Mouse (Mus musculus) ES-Bruce4 (cell line): ENCODE data around the gene Ccr1l1. TPM values are rescaled to one million over a fixed set of nuclear protein-coding genes. Genes with fewer than 3 reads are reported as not detected.
"Not testable (repeated sequence)": the region's sequence is repeated elsewhere in the genome, so short reads cannot be mapped to it uniquely, and the experiment has no call there.

Experiments
- H3K27ac ChIP-seq: 2 replicates; pipeline ENCODE4 v1.5.1; 2012; ENCODE audit warnings: low read length, inconsistent platforms; ENCODE audit not compliant: insufficient read depth
- H3K27me3 ChIP-seq: 2 replicates; pipeline ENCODE4 v1.6.1; 2012; ENCODE audit warnings: mild to moderate bottlenecking, low read length, inconsistent platforms; ENCODE audit not compliant: control insufficient read depth, poor library complexity, insufficient read depth, severe bottlenecking
- H3K36me3 ChIP-seq: 2 replicates; pipeline ENCODE4 v1.6.1; 2012; ENCODE audit warnings: inconsistent platforms, mild to moderate bottlenecking, low read length, moderate library complexity; ENCODE audit not compliant: control insufficient read depth, poor library complexity, insufficient read depth, severe bottlenecking
- H3K4me1 ChIP-seq: one replicate; pipeline ENCODE4 v1.8.1; 2011; ENCODE audit warnings: low read length; ENCODE audit not compliant: control insufficient read depth, insufficient read depth
- H3K4me3 ChIP-seq: 2 replicates; pipeline ENCODE4 v1.5.1; 2011; ENCODE audit warnings: low read depth, mild to moderate bottlenecking, low read length
- H3K9ac ChIP-seq: 2 replicates; pipeline ENCODE4 v1.6.1; 2012; ENCODE audit warnings: low read depth, mild to moderate bottlenecking, inconsistent platforms; ENCODE audit not compliant: poor library complexity, severe bottlenecking
- H3K9me3 ChIP-seq: replicated peaks from 2 replicates; pipeline ENCODE4 v1.6.1; 2012; ENCODE audit warnings: mild to moderate bottlenecking, low read length, inconsistent platforms; ENCODE audit not compliant: control insufficient read depth, poor library complexity, insufficient read depth, severe bottlenecking
- CTCF ChIP-seq: IDR thresholded peaks from one replicate; pipeline ENCODE4 v1.8.1; 2011; ENCODE audit warnings: low read depth, low read length
- EP300 ChIP-seq: IDR thresholded peaks from 2 replicates; pipeline ENCODE4 v1.6.1; 2011; ENCODE audit warnings: low read depth, low read length; ENCODE audit not compliant: insufficient read depth
- POLR2A ChIP-seq: IDR thresholded peaks from one replicate; pipeline ENCODE4 v1.8.1; 2011; ENCODE audit warnings: low read length; ENCODE audit not compliant: insufficient read depth
- polyA plus RNA-seq: library from polyadenylated mRNA; stranded (reverse); fragments of >200 nt; gene quantifications from 2 replicates; pipeline ENCODE4 v1.2.4, GENCODE M21; 2011; ENCODE audit warnings: low read depth; ENCODE audit not compliant: missing spikeins, insufficient read depth, insufficient read length

Ccr1l1 gene
- polyA plus RNA-seq, 1 experiment = not detected

DNA sequence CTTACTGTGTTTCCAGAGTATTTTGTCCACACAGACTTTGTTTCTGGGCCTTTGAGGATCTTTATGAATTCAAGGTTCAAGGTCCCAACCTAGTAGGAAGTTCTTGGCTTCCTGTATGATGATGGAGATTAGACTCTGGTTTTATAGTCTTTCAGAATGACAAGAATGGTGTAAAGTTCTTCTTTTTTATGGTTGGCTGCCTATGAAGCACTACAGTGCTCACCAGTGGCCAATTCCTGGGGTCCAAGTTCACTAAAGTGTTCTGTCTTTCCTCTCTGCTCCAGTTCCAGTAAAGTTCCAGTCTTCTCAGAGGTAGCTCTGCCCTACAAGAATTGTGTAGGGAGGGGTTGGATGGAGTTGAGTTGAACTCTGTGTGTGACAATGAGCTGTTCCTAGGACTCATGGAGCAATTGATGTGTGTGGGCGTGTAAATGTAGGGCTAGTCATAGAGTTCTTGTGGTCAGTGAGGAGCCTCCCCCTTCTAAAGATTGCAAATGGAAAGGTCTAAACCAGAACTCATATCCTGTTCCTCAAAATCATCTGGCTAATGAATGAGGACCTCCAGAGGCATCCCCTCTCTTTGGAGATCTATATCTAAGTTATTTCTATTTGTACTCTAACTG lies 9.8 kb downstream of the Ccr1l1 start, which contains the start of gene Ccr1:
TSS of gene Ccr1 (minus strand) at position 403 of the 623 bp plus-strand sequence.
- Histone ChIP-seq H3K9me3 (no peaks in the 10 kb centered on the region), H3K9ac (no peak within 1 kb of the TSS), H3K4me3 (no peak within 1 kb of the TSS), H3K27me3 (no peaks in the 10 kb centered on the region), H3K36me3 (no peaks in the 10 kb centered on the region), H3K27ac (no peak within 1 kb of the TSS), H3K4me1 (no peaks in the 10 kb centered on the region)
- TF ChIP-seq EP300 = no peak
- TF ChIP-seq POLR2A = no peak
- TF ChIP-seq CTCF = no peak

DNA sequence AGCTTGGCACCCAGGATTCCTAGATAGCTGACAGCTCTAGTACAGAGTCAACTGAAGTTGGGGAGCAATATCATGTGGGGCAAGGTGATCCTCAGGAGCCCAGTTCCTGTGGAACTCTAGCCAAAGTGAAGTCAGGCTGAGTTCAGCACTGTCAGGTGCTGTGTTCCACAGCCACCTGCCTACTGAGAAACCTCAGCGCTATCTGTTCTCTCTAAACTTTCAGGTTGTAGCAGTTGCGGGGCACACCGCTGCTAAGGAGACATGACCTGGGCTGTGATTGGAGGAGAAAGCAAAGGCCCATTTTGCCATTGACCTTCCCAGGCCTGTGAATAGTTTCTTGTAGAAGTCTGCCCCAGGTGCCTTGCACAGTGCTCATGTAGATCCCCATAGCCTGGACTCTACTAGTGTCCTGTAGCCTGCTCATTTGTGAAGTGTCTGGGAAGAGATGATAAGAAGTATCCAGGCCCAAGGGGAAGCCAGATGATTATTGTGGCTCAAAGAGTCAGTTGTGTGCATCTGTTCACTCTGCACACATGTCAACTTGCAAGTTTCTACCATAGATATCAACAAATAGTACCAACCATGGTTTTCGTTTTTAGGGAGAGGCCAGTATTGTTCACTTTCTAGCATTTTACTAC lies 11.2 kb downstream of the Ccr1l1 start:
- not testable (repeated sequence) for H3K27me3 ChIP-seq, H3K9ac ChIP-seq, H3K4me3 ChIP-seq

DNA sequence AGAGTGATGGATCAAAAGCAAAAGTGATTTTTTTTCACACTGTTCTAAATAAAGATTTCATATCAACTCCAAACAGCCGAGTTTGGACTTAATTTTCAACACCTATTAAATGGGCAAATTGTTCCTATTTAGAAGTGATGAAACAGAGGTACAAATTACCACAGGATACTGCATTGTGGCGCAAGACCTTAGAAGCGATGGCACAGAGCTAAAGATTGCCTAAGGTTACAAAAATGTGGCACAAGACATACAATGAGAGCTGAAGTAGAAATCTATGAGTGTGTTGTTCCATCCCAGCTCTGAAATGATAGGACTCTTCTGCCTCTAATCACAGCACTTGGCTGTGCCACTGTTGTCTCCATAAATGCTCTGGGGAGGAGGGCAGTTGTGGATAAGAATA lies 13.4 kb downstream of the Ccr1l1 start:
- Histone ChIP-seq H3K36me3 (no peaks in the 10 kb centered on the region), H3K27ac (no peak overlapping the region), H3K9ac (no peak overlapping the region), H3K4me3 (no peak overlapping the region), H3K27me3 (no peaks in the 10 kb centered on the region), H3K9me3 (no peaks in the 10 kb centered on the region), H3K4me1 (no peaks in the 10 kb centered on the region)
- TF ChIP-seq POLR2A = no peak
- no peak for TF ChIP-seq CTCF
- TF ChIP-seq EP300 = no peak

More for the DNA sequence above, 11.2 kb downstream of the Ccr1l1 start:
- H3K36me3 ChIP-seq, H3K27ac ChIP-seq, H3K9me3 ChIP-seq, H3K4me1 ChIP-seq: not testable (repeated sequence)

DNA sequence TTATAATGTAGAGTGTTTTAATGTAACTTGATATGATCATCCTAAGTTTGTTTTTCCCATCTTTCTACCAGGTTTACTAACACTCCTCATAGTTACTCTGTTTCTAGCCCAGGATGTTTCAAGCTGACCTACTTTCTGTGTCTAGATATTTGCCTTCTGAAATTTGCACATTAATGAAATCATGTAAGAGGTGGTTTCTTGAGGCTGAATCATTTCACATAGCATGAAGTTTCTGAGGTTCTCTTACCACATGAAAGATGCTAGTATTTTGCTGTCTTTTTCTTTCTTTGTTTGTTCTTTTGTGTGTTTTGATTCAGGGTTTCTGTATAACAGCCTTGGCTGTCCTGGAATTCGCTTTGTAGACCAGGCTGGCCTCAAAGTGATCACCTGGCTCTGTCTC lies 18.0 kb downstream of the Ccr1l1 start:
- peaks cover 1% of the 10 kb centered on the region for H3K4me1 ChIP-seq
- no peak overlapping the region for H3K9ac ChIP-seq
- H3K27ac ChIP-seq = no peak overlapping the region
- H3K4me3 ChIP-seq = no peak overlapping the region
- H3K27me3 ChIP-seq = no peaks in the 10 kb centered on the region
- no peaks in the 10 kb centered on the region for H3K9me3 ChIP-seq
- TF ChIP-seq POLR2A (no peak), EP300 (no peak), CTCF (no peak)
- no peaks in the 10 kb centered on the region for H3K36me3 ChIP-seq

DNA sequence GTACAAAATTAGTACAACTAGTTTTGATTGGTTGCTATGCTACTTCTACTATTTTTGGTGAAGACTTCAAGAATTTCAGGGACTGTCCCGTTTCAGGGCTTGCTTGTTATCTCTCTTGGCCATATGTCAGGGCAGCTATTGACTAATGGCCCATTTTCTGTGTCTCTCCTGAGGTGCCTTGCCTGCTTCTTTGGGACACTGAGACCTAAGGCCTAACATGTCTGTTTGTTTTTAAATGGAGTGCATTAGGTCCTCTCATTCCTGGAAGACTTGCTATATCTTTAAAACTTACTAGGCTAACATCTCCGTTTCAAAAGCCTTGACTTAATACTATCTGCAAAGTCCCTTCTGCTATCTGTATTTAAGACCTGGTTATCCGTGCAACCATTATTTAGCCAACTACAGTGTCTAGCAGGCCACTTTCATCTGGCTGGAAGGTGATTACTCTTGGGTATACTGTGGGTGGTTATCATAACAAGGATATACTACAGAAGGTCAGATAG lies 20.2 kb downstream of the Ccr1l1 start:
- Histone ChIP-seq H3K36me3 (no peaks in the 10 kb centered on the region), H3K27me3 (no peaks in the 10 kb centered on the region), H3K9ac (no peak overlapping the region), H3K4me3 (no peak overlapping the region), H3K27ac (no peak overlapping the region), H3K9me3 (no peaks in the 10 kb centered on the region), H3K4me1 (peaks cover 1% of the 10 kb centered on the region)
- no peak for TF ChIP-seq POLR2A
- no peak for TF ChIP-seq EP300
- TF ChIP-seq CTCF = no peak

DNA sequence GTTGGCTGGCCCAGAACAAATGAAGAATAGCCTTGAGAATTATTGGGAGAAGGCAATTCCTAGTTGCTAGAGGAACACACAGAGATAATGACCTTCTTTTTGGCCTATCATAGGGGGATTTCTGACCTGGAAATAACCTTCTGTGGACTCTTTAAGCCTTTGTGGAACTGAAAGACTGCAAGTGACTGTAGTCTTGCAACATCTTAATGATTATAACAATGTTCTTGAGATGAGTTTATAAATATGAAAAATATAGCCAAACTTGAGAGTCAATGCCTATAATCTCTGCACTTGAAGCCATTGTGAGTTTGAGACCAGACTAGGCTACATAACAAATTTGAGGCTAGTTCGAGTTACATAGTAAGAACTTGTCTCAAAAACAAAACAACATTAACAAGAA lies 21.3 kb downstream of the Ccr1l1 start:
- H3K27ac ChIP-seq = no peak overlapping the region

More for the DNA sequence above, 21.3 kb downstream of the Ccr1l1 start:
- Histone ChIP-seq H3K4me1 (peaks cover 1% of the 10 kb centered on the region), H3K27me3 (no peaks in the 10 kb centered on the region), H3K4me3 (no peak overlapping the region), H3K9ac (no peak overlapping the region), H3K36me3 (no peaks in the 10 kb centered on the region), H3K9me3 (no peaks in the 10 kb centered on the region)
- TF ChIP-seq EP300 (no peak), POLR2A (no peak), CTCF (no peak)
